ENCODE assay signal across 11 mouse cellular contexts in the genomic region with DNA sequence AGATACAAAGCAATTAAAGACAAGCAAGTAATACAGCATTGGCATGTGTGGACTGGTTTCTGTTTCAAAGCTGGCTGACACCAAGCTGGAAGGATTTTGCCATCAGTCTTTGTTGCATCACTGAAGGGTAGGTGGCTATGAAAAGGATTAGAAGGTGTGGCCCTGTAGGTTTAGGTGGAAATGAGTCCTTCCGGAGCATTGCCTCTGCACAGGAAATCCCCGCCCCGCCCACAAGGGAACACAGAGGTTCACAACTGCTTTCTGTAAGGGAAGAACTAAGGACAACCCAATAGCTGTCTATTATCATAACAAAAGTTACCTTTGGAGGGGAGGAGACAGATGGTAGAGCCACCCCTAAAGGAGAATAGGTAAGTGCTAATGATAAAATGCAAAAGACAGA. TPM values are rescaled to one million over a fixed set of nuclear protein-coding genes. Genes with fewer than 3 reads are reported as not detected.
"Had no signal": no experiment of that assay in that cellular context is flagged by ENCODE, and none has a peak within 500 bp of the region (broad histone marks: within the 10 kb centered on the region; RNA-seq: fewer than 3 reads in every experiment).

No protein-coding gene starts in this region.

RNA-seq across cellular contexts. Expression of a gene that starts 9.6 kb away (rescaled TPM):
- total RNA-seq: monocyte, adult 5-6 weeks; neutrophil, adult 5-6 weeks had no signal
- polyA plus RNA-seq: lung, embryonic 15.5 days; lung, postnatal 0 days; macrophage; midbrain, embryonic 11.5 days; midbrain, embryonic 13.5 days; midbrain, embryonic 15.5 days; neural tube, embryonic 12.5 days; testis, adult 2 months; urinary bladder, adult 2 months had no signal

RNA-seq across cellular contexts. Expression of a gene that starts 41.1 kb away (rescaled TPM):
- total RNA-seq: monocyte, adult 5-6 weeks had no signal
